Mouse (Mus musculus): ENCODE results near the gene Arpc1a.

DNA sequence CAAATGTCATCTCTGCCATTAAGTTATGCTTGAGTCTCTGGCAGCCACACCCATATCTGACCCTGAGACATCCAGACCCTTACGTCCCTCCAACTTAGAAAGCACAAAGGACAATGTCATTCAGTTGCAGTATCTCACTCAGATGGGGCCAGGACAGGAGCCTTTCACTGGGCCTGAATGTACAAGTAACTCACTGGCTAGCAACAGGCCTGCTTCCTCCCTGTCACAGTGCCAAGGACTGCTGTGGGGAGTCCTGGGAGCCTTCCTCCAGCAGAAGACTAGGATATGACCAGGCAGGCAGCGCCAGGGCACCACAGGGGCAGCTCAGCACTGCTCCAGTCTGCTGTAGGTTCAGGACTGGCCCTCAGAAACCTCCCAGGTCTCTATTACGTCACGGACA lies 45.5 kb downstream of the Arpc1a start:
- TF ChIP-seq POLR2A (IDR thresholded peaks at IDR 0.05; ENCODE audit: borderline replicate concordance, extremely low read depth, low read depth, low read length) (no peak), CTCF (IDR thresholded peaks at IDR 0.05; ENCODE audit: insufficient read depth, low read length) (no peak)

All from lung, adult 2 months (tissue).